Mouse (Mus musculus) gastrocnemius, postnatal 4 days (tissue): ENCODE measurements around the gene Tmem63b. TPM values are rescaled to one million over a fixed set of nuclear protein-coding genes. Genes with fewer than 3 reads are reported as not detected.

Experiments used
- DNase-seq, 2 experiments: peaks; one replicate each; pipeline ENCODE4 v3.0.0; 2021 to 2022; ENCODE audit warnings: low spot score in 2 of 2, mixed read lengths in 2 of 2
- total RNA-seq, 2 experiments: library from RNA; stranded (reverse); gene quantifications; 2 replicates each; pipeline ENCODE4 v1.2.3; 2021

Tmem63b gene
- total RNA-seq, 2 experiments from 2014 or later, result 48.6 to 56.4 TPM

- DNase-seq, result no peak
Measured at GRCm38 (mm10) chr17:45707376-45707775, 20.7 kb upstream of the Tmem63b start.

DNA sequence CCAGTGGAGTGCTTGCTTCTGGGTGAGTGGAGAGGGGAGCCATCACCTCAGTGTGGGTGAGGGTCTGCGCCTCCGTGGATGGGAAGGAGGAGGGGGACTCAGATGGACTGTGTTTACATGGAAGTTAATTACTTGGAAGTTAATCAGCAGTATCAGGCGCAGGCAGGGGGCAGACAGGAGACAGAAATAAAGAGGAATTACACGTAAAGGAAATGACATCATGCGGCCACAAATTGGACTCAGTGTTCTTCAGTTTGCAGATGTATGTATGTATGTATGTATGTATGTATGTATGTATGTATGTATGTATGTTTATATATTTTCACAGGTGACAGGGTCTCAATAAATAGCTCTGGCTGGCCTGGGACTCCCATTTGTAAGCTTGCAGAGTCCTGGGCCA is 20.1 kb upstream of the Tmem63b start:
- no peak for DNase-seq

DNA sequence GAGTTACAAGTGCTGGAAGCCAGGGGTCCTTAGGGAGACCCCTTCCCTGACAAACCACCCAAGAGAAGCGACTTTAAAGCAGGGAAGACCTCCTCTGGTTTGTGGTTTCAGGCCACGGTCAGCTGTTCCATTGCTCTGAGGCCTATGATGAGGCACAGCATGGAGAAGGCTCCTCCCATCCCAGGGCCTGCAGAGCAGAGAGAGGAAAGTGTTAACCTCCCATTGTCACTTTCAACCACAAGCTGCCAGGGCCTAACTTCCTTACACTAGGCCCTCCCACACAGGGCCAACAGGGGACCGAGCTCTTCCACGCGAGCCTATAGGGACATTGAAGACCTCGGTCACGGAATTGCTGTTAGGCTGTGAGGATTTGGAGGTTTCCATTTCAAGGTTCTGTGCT is 16.5 kb upstream of the Tmem63b start:
- DNase-seq, result no peak

- DNase-seq, result no peak
Measured at GRCm38 (mm10) chr17:45702254-45702653, 15.5 kb upstream of the Tmem63b start.

- DNase-seq, result no peak
Measured at GRCm38 (mm10) chr17:45701236-45701591, 14.5 kb upstream of the Tmem63b start.

GRCm38 (mm10) chr17:45700496-45701235 is 14.0 kb upstream of the Tmem63b start:
- DNase-seq, result no peak

GRCm38 (mm10) chr17:45699039-45699740 is 12.5 kb upstream of the Tmem63b start:
- no peak for DNase-seq

- DNase-seq, result no peak
Measured at GRCm38 (mm10) chr17:45698368-45698767, 11.7 kb upstream of the Tmem63b start.

GRCm38 (mm10) chr17:45696981-45697380 is 10.3 kb upstream of the Tmem63b start:
- no peak for DNase-seq

DNA sequence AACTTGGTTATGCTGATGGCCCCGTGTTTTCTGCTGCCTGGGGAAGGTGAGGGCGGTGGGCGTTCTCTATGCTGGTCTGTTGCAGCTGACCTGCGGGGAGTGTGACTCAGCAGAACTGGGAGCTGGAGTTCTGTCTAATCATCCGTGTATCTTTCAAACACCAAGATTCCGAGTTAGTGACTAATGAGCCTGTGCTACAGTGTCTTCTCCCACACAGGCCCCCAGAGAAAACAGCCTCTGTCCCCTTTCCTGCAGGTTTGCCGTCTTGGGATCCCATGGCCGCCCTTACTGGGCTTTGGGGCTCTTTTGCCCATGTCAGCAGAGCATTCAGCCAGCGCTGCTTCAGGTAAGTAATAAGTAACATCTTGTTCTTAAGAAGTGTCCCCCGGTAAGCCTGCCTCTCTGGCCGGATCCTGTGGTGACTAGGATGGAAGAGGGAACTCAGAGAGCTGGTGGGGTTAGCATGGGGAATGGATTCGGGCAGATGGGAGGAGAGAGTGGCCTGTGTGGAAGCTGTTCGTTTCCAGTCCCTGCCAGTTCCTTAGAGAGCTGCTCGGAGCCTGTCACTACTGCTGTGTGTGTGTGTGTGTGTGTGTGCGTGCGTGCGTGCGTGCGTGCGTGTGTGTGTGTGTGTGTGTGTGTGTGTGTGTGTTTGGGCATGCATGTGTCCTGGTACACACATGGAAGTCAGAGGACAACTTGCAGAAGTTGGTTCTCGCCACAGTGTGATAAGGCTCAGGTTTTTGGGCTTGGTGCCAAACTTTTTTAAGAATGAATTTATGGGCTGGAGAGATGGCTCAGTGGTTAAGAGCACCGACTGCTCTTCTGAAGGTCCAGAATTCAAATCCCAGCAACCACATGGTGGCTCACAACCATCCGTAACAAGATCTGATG is 8.8 kb upstream of the Tmem63b start:
- no peak for DNase-seq

DNA sequence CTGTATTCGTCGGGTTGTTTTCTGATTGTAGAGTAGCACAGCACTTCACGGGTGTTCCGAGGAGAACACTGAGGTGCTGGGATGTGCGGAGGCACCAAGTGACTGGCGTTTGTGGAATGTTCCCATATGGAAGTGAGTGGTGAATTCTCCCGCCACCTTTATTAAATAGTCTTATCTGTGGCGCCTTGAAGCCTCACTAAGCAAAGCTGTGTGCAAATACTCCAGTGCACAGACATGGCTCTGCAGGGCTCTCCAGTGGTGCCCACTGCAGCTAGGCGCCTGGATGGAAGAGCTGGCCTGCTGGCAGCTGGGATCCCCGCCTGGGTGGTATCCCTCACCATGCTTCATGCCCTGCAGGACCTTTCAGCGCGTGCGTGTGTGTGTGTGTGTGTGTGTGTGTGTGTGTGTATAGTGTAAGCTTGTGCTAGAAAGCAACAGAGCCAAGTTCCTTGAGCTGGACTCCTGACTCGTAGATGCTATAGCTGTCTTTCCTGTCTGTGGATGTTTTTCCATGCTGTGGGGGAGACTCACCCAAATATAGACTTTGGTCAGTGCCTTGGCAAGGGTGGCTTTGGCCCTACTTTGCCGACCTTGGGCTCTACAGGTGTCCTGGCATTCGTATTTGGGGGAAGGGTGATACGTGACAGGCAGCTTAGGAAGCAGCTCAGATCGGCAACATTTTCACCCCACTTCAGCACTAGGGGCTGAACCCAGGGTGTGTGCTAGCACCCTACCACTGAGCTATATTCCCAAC is 7.3 kb upstream of the Tmem63b start:
- DNase-seq, result no peak

- no peak for DNase-seq
Measured at GRCm38 (mm10) chr17:45692159-45692558, 5.5 kb upstream of the Tmem63b start.

- DNase-seq, result no peak
Measured at GRCm38 (mm10) chr17:45690044-45690443, 3.3 kb upstream of the Tmem63b start.

- no peak for DNase-seq
Measured at GRCm38 (mm10) chr17:45689120-45689519, 2.4 kb upstream of the Tmem63b start.

GRCm38 (mm10) chr17:45686093-45686619 is 549 bp downstream of the Tmem63b start, which contains the start of gene Mrpl14:
Mrpl14 (plus strand) TSS chr17:45686322.
- DNase-seq, result peak; percentile 92 to 95

GRCm38 (mm10) chr17:45685171-45686092 is 1.3 kb downstream of the Tmem63b start:
- DNase-seq, result peak in 1 of 2 experiments; percentile 54

- no peak for DNase-seq
Measured at GRCm38 (mm10) chr17:45684667-45685131, 2.0 kb downstream of the Tmem63b start.

- no peak for DNase-seq
Measured at GRCm38 (mm10) chr17:45682843-45683242, 3.9 kb downstream of the Tmem63b start.

DNA sequence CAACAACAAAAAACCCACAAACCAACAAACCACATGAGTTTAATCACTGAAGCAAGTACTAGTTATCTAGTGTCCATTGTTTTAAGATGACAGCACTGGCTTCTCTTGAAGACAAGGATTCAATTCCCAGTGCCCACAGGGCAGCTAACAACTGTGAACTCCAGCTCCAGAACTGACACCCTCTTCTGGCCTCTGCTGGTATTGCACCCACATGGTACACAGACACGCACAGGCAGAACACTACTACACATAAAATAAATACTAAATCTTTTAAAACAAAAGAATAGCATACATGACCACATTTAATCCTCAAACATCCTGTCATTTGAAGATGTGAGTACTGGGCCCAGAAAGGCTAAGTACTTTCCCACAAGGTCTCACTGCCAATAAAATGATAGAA is 5.1 kb downstream of the Tmem63b start:
- no peak for DNase-seq
